Mouse (Mus musculus) embryonic facial prominence, embryonic 10.5 days (tissue): ENCODE data around the gene Hectd2. TPM values are rescaled to one million over a fixed set of nuclear protein-coding genes. Genes with fewer than 3 reads are reported as not detected.
A peak's percentile ranks its signal among the peaks of the same experiment; 100 is the strongest.

Experiments
- DNase-seq: peaks from one replicate; pipeline ENCODE4 v3.0.0-alpha.2; 2017; ENCODE audit warnings: low spot score
- H3K27ac ChIP-seq: fragments of 300-500 bp; sonication (generic); replicated peaks from 2 replicates; pipeline ENCODE4 v1.5.1; 2016; ENCODE audit warnings: mild to moderate bottlenecking
- H3K27me3 ChIP-seq: fragments of 300-500 bp; sonication (generic); replicated peaks from 2 replicates; pipeline ENCODE4 v1.6.1; 2016; ENCODE audit warnings: low read depth, mild to moderate bottlenecking; ENCODE audit not compliant: poor library complexity, severe bottlenecking
- H3K36me3 ChIP-seq: fragments of 300-500 bp; sonication (generic); replicated peaks from 2 replicates; pipeline ENCODE4 v1.6.1; 2016; ENCODE audit warnings: mild to moderate bottlenecking, moderate library complexity
- H3K4me1 ChIP-seq: fragments of 300-500 bp; sonication (generic); 2 replicates; pipeline ENCODE4 v1.6.1; 2016
- H3K4me3 ChIP-seq: fragments of 300-500 bp; sonication (generic); 2 replicates; pipeline ENCODE4 v1.5.1; 2016; ENCODE audit warnings: mild to moderate bottlenecking, moderate library complexity
- H3K9me3 ChIP-seq: fragments of 300-500 bp; sonication (generic); 2 replicates; pipeline ENCODE4 v1.6.1; 2016; ENCODE audit warnings: mild to moderate bottlenecking
- WGBS: fragments of 180-500 bp; shearing (Covaris S2); methylation state at CpG from one replicate; pipeline ENCODE4 v1.1.7; 2016; 5-methylcytosine and 5-hydroxymethylcytosine counted together
- polyA plus RNA-seq: library from polyadenylated mRNA; unstranded; fragments of >200 nt; fragmentation: Nextera tagmentation; extraction: Ambion mirVana; gene quantifications from 2 replicates; pipeline ENCODE4 v1.2.1, GENCODE M21; 2016

Hectd2 gene
- polyA plus RNA-seq, 1 experiment from 2014 or later: 2.3 TPM

GRCm38 (mm10) chr19:36666471-36666870 lies 112.0 kb downstream of the Hectd2 start:
- no peak overlapping the region for H3K4me3 ChIP-seq
- no peaks in the 10 kb centered on the region for H3K9me3 ChIP-seq
- H3K27ac ChIP-seq: no peak overlapping the region
- no peak for DNase-seq
- WGBS: 91% methylated on average over 5 of the region's 5 CpGs
- H3K27me3 ChIP-seq: no peaks in the 10 kb centered on the region
- peaks cover 22% of the 10 kb centered on the region; the same call in 1 of the 2 replicates for H3K4me1 ChIP-seq
- no peaks in the 10 kb centered on the region for H3K36me3 ChIP-seq

- no peak for DNase-seq
- Histone ChIP-seq H3K4me1 (peaks cover 22% of the 10 kb centered on the region; the same call in 1 of the 2 replicates), H3K27ac (no peak overlapping the region), H3K4me3 (no peak overlapping the region), H3K36me3 (no peaks in the 10 kb centered on the region), H3K27me3 (no peaks in the 10 kb centered on the region), H3K9me3 (no peaks in the 10 kb centered on the region)
- 84% methylated on average over 6 of the region's 6 CpGs for WGBS
Measured at GRCm38 (mm10) chr19:36667368-36667767, 112.9 kb downstream of the Hectd2 start.

- no peak for DNase-seq
- Histone ChIP-seq H3K9me3 (no peaks in the 10 kb centered on the region), H3K4me3 (no peak overlapping the region), H3K4me1 (peaks cover 22% of the 10 kb centered on the region; the same call in 1 of the 2 replicates), H3K36me3 (no peaks in the 10 kb centered on the region), H3K27ac (no peak overlapping the region), H3K27me3 (no peaks in the 10 kb centered on the region)
- 75% methylated on average over 1 of the region's 1 CpGs for WGBS
Measured at GRCm38 (mm10) chr19:36668098-36668497, 113.7 kb downstream of the Hectd2 start.

GRCm38 (mm10) chr19:36668881-36669639 lies 114.6 kb downstream of the Hectd2 start:
- 78% methylated on average over 2 of the region's 2 CpGs for WGBS
- H3K36me3 ChIP-seq: no peaks in the 10 kb centered on the region
- peak overlapping the region; percentile 40; the same call in 1 of the 2 replicates for H3K27ac ChIP-seq
- H3K4me1 ChIP-seq: peaks cover 22% of the 10 kb centered on the region; the same call in 1 of the 2 replicates
- no peaks in the 10 kb centered on the region for H3K9me3 ChIP-seq
- H3K4me3 ChIP-seq: no peak overlapping the region
- no peak for DNase-seq
- no peaks in the 10 kb centered on the region for H3K27me3 ChIP-seq

- H3K9me3 ChIP-seq: no peaks in the 10 kb centered on the region
- DNase-seq: peak; percentile 21
- H3K27me3 ChIP-seq: no peaks in the 10 kb centered on the region
- peak overlapping the region; percentile 40 for H3K27ac ChIP-seq
- H3K4me1 ChIP-seq: peaks cover 22% of the 10 kb centered on the region; the same call in 1 of the 2 replicates
- no peaks in the 10 kb centered on the region for H3K36me3 ChIP-seq
- no peak overlapping the region for H3K4me3 ChIP-seq
- WGBS: 66% methylated on average over 5 of the region's 5 CpGs
Measured at GRCm38 (mm10) chr19:36669720-36670451, 115.4 kb downstream of the Hectd2 start.

Other genes with a start within 250 kb of the Hectd2 start
- 7.1 and 7.9 TPM in 2 replicates for gene Pcgf5, start 206.3 kb upstream of the Hectd2 start, polyA plus RNA-seq
- 1.8 and 2.2 TPM in 2 replicates for gene Ppp1r3c, start 182.0 kb downstream of the Hectd2 start, polyA plus RNA-seq